Mouse (Mus musculus) ovary, adult 10 weeks (tissue): ENCODE data around the gene Zfp2. TPM values are rescaled to one million over a fixed set of nuclear protein-coding genes. Genes with fewer than 3 reads are reported as not detected.

Experiments
- polyA plus RNA-seq: library from polyadenylated mRNA; stranded (reverse); fragments of 350-450 nt; fragmentation: Illumina TruSeq; extraction: RNeasy Lipid Tissue Mini Kit (QIAGEN cat#74804); gene quantifications from one replicate; pipeline ENCODE4 v1.2.3, GENCODE M21; 2014

Gene Zfp2
- 35.4 TPM for polyA plus RNA-seq

DNA sequence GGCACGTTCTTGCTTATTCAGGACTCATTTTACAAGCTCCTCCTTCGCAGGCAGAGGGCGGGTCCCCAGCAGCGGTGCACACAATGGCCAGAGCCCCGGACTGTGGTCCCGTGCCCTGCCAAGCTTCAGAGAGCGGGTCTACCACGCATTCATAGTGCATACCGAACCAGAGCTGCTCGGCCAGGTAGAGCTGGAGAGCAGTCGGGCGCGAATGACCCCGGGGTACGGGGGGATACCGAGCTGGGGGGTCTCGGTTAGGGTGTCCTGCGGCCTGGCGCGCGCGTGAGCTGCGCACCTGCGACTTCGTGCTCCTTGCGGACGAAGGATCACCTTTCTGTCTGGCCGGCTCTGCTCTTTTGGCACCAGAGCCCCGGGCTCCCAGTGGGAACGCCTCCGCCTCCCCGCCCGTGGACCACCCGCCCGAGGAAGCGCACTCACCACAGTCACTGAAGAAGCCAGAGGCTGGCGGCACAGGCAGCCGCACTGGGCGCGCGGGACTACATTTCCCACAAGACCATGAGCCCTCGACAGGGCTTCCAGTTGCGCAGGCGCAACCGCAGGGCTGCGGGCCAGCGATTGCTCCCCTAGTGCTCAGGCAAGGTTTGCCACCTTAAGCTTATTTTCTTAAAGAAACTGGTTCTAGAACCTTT is at the start of gene Zfp2:
TSS of gene Zfp2 (minus strand) at position 495 of the 650 bp plus-strand sequence.

DNA sequence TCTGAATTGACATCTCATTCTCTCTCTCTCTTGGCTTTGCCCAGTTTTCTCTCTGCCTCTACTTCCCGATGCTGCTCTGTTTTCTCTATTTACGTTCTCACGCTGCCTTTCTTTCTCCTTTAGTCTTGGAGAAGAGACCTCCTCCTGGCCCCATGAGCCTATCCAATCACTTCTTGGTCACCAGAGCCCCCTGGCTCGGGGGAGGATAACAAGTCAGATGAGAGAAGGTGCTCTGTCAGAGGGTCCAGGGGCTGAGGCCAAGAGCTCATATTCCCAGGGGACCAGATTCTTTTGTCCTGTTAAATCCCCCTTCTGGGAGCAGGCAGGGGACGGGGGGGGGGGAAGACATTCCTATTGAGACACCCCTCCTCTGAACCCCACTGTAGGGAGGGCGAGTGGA is 37.7 kb upstream of the Zfp2 start, which contains the start of gene Prop1:
TSS of gene Prop1 (minus strand) at position 101 of the 400 bp plus-strand sequence.

DNA sequence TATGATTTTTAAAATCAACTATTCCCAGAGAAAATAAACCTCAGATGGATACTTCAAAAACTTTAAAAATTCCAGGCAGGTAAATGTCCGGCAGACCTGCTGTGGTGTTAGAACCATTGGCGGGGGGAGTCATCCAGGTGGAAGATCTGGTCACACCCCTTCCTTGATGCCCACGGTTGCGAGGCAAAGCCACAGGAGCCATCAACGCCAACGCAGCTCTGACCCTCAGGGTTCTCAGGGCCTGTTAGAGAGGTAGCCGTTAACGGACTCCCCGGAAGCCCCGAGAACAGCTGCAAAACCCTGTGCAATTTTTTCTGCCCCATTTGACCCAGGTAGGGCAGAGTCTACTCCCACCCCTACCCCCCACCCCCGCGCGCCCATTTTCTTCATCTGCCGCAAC is 27.5 kb upstream of the Zfp2 start, which contains the start of gene 4933414I15Rik:
TSS of gene 4933414I15Rik (minus strand) at position 260 of the 400 bp plus-strand sequence.

DNA sequence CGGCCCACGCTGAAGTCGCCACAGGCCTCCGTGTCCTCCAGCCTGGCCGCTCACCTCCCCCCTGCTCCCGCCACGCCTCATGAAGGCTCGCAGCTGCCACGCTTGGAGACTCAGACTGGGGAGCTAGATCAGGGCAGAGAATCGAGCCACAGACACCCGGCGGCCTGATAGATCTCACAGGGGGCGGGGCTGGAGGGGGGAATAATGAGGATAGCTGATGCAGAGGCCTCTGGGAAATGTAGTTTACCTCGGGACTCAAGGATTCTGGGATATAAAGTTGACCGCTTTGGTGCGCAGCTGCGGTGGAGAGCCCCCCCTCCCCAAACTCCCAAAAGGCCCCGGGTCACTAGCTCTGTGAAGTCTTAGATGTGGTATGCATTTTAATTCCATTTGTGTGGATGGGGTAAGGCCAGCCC is 15.5 kb upstream of the Zfp2 start, which contains the start of gene Zfp354b:
TSS of gene Zfp354b (minus strand) at position 183 of the 416 bp plus-strand sequence.

DNA sequence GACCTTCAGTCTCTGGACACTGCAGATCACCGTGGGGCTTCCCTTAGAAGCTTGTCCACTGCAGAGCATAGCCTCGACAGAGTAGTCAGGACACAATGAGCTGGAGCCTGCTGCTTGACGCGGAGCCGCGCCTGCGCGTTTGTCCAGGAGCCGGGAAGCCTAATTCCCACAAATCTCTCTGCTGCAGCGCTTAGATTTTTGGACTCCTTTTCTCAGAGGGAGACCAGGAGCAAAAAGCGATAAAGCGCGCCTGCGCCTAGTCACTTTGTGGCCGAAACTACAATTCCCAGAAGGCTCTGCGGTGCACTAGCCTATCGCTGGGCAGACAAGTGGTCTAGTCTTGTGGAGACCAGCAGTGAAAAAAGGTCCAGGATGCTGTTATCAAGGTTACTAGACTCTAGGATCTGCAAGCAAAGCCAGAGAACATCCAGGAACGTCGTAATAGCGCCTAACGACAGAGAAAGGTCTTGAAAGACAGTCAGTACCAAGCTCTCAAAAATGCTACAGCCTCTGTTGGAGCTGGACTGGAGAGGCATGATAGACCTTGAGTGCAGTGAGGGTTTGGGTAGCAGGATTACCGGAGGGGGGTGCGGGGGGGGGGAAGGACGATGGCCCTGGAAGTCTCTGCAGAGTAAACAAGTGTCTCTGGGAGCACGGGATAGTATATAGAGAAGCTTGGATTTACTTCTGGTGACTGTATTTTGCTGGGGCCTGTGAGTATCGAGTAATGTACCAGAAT is 28.4 kb downstream of the Zfp2 start, which contains the start of gene Zfp454:
TSS of gene Zfp454 (minus strand) at position 262 of the 739 bp plus-strand sequence.

DNA sequence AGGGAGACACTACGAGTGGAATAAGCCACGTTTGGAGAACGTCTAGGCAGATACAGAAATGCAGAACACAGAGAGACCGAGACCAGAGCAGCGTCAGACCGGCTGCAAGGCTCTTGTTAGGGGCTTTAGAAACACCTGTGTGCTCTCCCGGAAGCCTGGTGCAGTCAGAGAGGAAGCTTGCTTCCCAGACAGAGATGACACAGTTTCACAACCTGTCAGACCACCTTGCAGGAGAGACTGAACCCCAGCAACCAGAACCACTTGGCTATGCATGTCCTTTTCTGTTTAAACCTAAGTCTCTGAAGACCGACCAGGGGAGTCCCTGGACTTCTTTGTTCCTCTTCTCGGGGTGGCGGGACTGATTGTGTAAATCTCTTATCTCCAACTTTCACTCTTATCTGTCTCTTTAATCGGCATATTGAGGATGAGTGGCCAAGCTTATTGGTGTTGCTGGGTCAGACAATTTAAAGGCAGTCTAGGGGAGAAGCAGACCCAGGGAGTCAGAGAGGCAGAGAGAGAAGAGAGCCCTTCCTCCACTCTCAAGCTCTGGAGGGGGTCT is 65.7 kb downstream of the Zfp2 start, which contains the start of gene Grm6:
TSS of gene Grm6 (plus strand) at position 509 of the 559 bp plus-strand sequence.

Other genes starting within 250 kb of the Zfp2 start
- 49.8 TPM for gene Zfp354c, start 88.4 kb downstream of the Zfp2 start, polyA plus RNA-seq
- gene Zfp879, start 74.6 kb downstream of the Zfp2 start, polyA plus RNA-seq, result 1.9 TPM
- not detected for gene Grm6, start 65.5 kb downstream of the Zfp2 start, polyA plus RNA-seq
- gene Zfp454, start 28.5 kb downstream of the Zfp2 start, polyA plus RNA-seq, result 6.3 TPM
- 8.4 TPM for gene Zfp354b, start 15.5 kb upstream of the Zfp2 start, polyA plus RNA-seq
- gene 4933414I15Rik, start 27.6 kb upstream of the Zfp2 start, polyA plus RNA-seq, result not detected
- not detected for gene Prop1, start 37.6 kb upstream of the Zfp2 start, polyA plus RNA-seq
- gene Olfr1378, start 50.4 kb upstream of the Zfp2 start, polyA plus RNA-seq, result not detected
- not detected for gene Olfr1377, start 65.8 kb upstream of the Zfp2 start, polyA plus RNA-seq
- gene Olfr51, start 87.4 kb upstream of the Zfp2 start, polyA plus RNA-seq, result not detected
- gene Olfr54, start 98.1 kb upstream of the Zfp2 start, polyA plus RNA-seq, result not detected
- not detected for gene Olfr1375, start 131.9 kb upstream of the Zfp2 start, polyA plus RNA-seq
- 24.9 TPM for gene Zfp354a, start 143.1 kb upstream of the Zfp2 start, polyA plus RNA-seq